Mouse (Mus musculus) ES-E14 (cell line): ENCODE measurements at regions not wholly inside any gene's neighbourhood (a gene's known extent, or its start where the extent isn't known, plus 50 kb on each side); places are given as distances from the start of the nearest gene placed in this dataset.

Experiments used
- DNase-seq: peaks from one replicate; pipeline ENCODE4 v3.0.0-alpha.2; 2013; ENCODE audit warnings: low read depth, low spot score
- H3K27ac ChIP-seq: 2 replicates; pipeline ENCODE4 v1.5.1; 2012; ENCODE audit warnings: low read depth, mild to moderate bottlenecking, low read length, moderate library complexity, mixed read lengths; ENCODE audit not compliant: poor library complexity, insufficient read depth, severe bottlenecking
- H3K36me3 ChIP-seq: 2 replicates; pipeline ENCODE4 v1.6.1; 2012; ENCODE audit warnings: mild to moderate bottlenecking, low read length, moderate library complexity, mixed read lengths; ENCODE audit not compliant: control insufficient read depth, poor library complexity, insufficient read depth, severe bottlenecking
- H3K4me1 ChIP-seq, 2 experiments: fragments of 150-350 bp in 1 of 2; sonication (generic) in 1 of 2; 2 replicates each; pipeline ENCODE4 v1.6.1; 2012; ENCODE audit warnings: low read length in 2 of 2, mild to moderate bottlenecking in 1 of 2, mixed read lengths in 1 of 2; ENCODE audit not compliant: control insufficient read depth in 2 of 2, insufficient read depth in 2 of 2, poor library complexity in 1 of 2
- H3K4me3 ChIP-seq, 2 experiments: fragments of 150-350 bp in 1 of 2; sonication (generic) in 1 of 2; 2 replicates each; pipeline ENCODE4 v1.5.1; 2012; ENCODE audit warnings: low read length in 2 of 2, low read depth in 1 of 2, mild to moderate bottlenecking in 1 of 2, mixed read lengths in 1 of 2; ENCODE audit not compliant: insufficient read depth in 1 of 2, poor library complexity in 1 of 2, severe bottlenecking in 1 of 2
- H3K9ac ChIP-seq: 2 replicates; pipeline ENCODE4 v1.6.1; 2012; ENCODE audit warnings: low read depth, mild to moderate bottlenecking, low read length, mixed read lengths; ENCODE audit not compliant: poor library complexity, insufficient read depth, severe bottlenecking
- H3K9me3 ChIP-seq: fragments of 150-350 bp; sonication (generic); 2 replicates; pipeline ENCODE4 v1.6.1; 2012; ENCODE audit warnings: low read depth, mild to moderate bottlenecking, low read length; ENCODE audit not compliant: control insufficient read depth, insufficient read depth
- CHD2 ChIP-seq: IDR thresholded peaks from 2 replicates; pipeline ENCODE4 v1.6.1; 2014; ENCODE audit warnings: mild to moderate bottlenecking, low read depth, low read length, inconsistent platforms
- HCFC1 ChIP-seq: IDR thresholded peaks from 2 replicates; pipeline ENCODE4 v1.6.1; 2012; ENCODE audit warnings: low read length, inconsistent platforms, borderline replicate concordance; ENCODE audit not compliant: insufficient read depth
- MAFK ChIP-seq: IDR thresholded peaks from 2 replicates; pipeline ENCODE4 v1.6.1; 2014; ENCODE audit warnings: mild to moderate bottlenecking, low read depth, low read length, inconsistent platforms; ENCODE audit not compliant: insufficient read depth
- ZC3H11A ChIP-seq: IDR thresholded peaks from 2 replicates; pipeline ENCODE4 v1.6.1; 2012; ENCODE audit warnings: low read depth, mild to moderate bottlenecking, inconsistent platforms, low read length, borderline replicate concordance
- ZNF384 ChIP-seq: IDR thresholded peaks from 2 replicates; pipeline ENCODE4 v1.6.1; 2012; ENCODE audit warnings: low read depth, low read length, inconsistent platforms
- in situ Hi-C, 2 experiments: fragments of 600-800 bp; cut with MboI; formaldehyde crosslinking; loops; one replicate each; pipeline ENCODE4 v1.15.1; 2025; ENCODE audit warnings: low sequenced_read_pairs in 2 of 2, inconsistent platforms in 1 of 2; ENCODE audit not compliant: unreplicated experiment in 2 of 2

- no peak overlapping the region for H3K27ac ChIP-seq
- H3K4me3 ChIP-seq, result no peak overlapping the region
- no peaks in the 10 kb centered on the region for H3K9me3 ChIP-seq
- DNase-seq, result no peak
- in situ Hi-C loops, result no loop called here
- H3K4me1 ChIP-seq, result peaks cover 21 to 32% of the 10 kb centered on the region in 2 experiments
- H3K36me3 ChIP-seq, result no peaks in the 10 kb centered on the region
- no peak overlapping the region for H3K9ac ChIP-seq
- no peak for TF ChIP-seq HCFC1
- no peak for TF ChIP-seq ZNF384
- no peak for TF ChIP-seq MAFK
- TF ChIP-seq ZC3H11A, result no peak
- TF ChIP-seq CHD2, result no peak
Measured at GRCm38 (mm10) chr13:44022106-44022505, 237.5 kb downstream of the Cd83 start.

- in situ Hi-C loops, result no loop called here
- no peak for DNase-seq
- no peaks in the 10 kb centered on the region for H3K36me3 ChIP-seq
- H3K9ac ChIP-seq, result no peak overlapping the region
- TF ChIP-seq HCFC1 (no peak), CHD2 (no peak), ZC3H11A (no peak), ZNF384 (no peak), MAFK (no peak)
- no peak overlapping the region for H3K4me3 ChIP-seq
- H3K9me3 ChIP-seq, result no peaks in the 10 kb centered on the region
- peaks cover 9 to 16% of the 10 kb centered on the region in 2 experiments for H3K4me1 ChIP-seq
- H3K27ac ChIP-seq, result no peak overlapping the region
Measured at GRCm38 (mm10) chr13:44024612-44025011, 240.0 kb downstream of the Cd83 start.

- Histone ChIP-seq H3K27ac (no peak overlapping the region), H3K9ac (no peak overlapping the region), H3K9me3 (no peaks in the 10 kb centered on the region), H3K4me3 (no peak overlapping the region), H3K4me1 (peaks cover 0 to 5% of the 10 kb centered on the region in 2 experiments; a peak in 1 of 4 replicates), H3K36me3 (no peaks in the 10 kb centered on the region)
- no peak for TF ChIP-seq MAFK
- DNase-seq, result no peak
- in situ Hi-C loops, result no loop called here
Measured at GRCm38 (mm10) chr13:44026321-44027255, 242.0 kb downstream of the Cd83 start.

GRCm38 (mm10) chr13:44028081-44028480 lies 243.5 kb downstream of the Cd83 start:
- H3K4me3 ChIP-seq, result no peak overlapping the region
- H3K4me1 ChIP-seq, result no peaks in the 10 kb centered on the region; a peak in 1 of 4 replicates
- H3K36me3 ChIP-seq, result no peaks in the 10 kb centered on the region
- in situ Hi-C loops, result no loop called here
- H3K9ac ChIP-seq, result no peak overlapping the region
- H3K27ac ChIP-seq, result no peak overlapping the region
- TF ChIP-seq ZC3H11A, result no peak
- TF ChIP-seq MAFK, result no peak
- TF ChIP-seq CHD2, result no peak
- no peak for TF ChIP-seq HCFC1
- no peak for DNase-seq
- no peaks in the 10 kb centered on the region for H3K9me3 ChIP-seq

GRCm38 (mm10) chr13:44030590-44030989 lies 246.0 kb downstream of the Cd83 start:
- DNase-seq, result no peak

More at GRCm38 (mm10) chr13:44030590-44030989, 246.0 kb downstream of the Cd83 start:
- Histone ChIP-seq H3K9ac (no peak overlapping the region), H3K9me3 (no peaks in the 10 kb centered on the region), H3K27ac (no peak overlapping the region), H3K4me1 (no peaks in the 10 kb centered on the region), H3K36me3 (no peaks in the 10 kb centered on the region), H3K4me3 (no peak overlapping the region)
- TF ChIP-seq ZC3H11A (no peak), HCFC1 (no peak), CHD2 (no peak), ZNF384 (no peak), MAFK (no peak)
- in situ Hi-C loops, result no loop called here
